Mouse (Mus musculus) liver, adult 2 months (tissue): ENCODE measurements around the gene Tmbim1. TPM values are rescaled to one million over a fixed set of nuclear protein-coding genes. Genes with fewer than 3 reads are reported as not detected.
A peak's percentile ranks its signal among the peaks of the same experiment; 100 is the strongest.

Experiments used
- DNase-seq: peaks from one replicate; pipeline ENCODE4 v3.0.0-alpha.2; 2011; ENCODE audit warnings: low read depth, low spot score; ENCODE audit errors: extremely low read depth
- H3K27ac ChIP-seq: fragments of 200-500 bp; replicated peaks from 2 replicates; pipeline ENCODE4 v1.5.1; 2012; ENCODE audit warnings: low read depth, mild to moderate bottlenecking, control low read depth, inconsistent platforms, low read length; ENCODE audit not compliant: insufficient read depth
- H3K27me3 ChIP-seq: fragments of 200-500 bp; 2 replicates; pipeline ENCODE4 v1.6.1; 2012; ENCODE audit warnings: mild to moderate bottlenecking, moderate library complexity, low read length, inconsistent platforms; ENCODE audit not compliant: control insufficient read depth, insufficient read depth
- H3K36me3 ChIP-seq: fragments of 200-500 bp; 2 replicates; pipeline ENCODE4 v1.6.1; 2012; ENCODE audit warnings: low read length, inconsistent platforms; ENCODE audit not compliant: control insufficient read depth, insufficient read depth
- H3K4me1 ChIP-seq: fragments of 200-500 bp; 2 replicates; pipeline ENCODE4 v1.6.1; 2011; ENCODE audit warnings: low read length; ENCODE audit not compliant: control insufficient read depth, insufficient read depth
- H3K4me3 ChIP-seq: fragments of 200-500 bp; 2 replicates; pipeline ENCODE4 v1.5.1; 2011; ENCODE audit warnings: low read depth, mild to moderate bottlenecking, control low read depth, low read length, moderate library complexity; ENCODE audit not compliant: insufficient read depth
- H3K79me2 ChIP-seq: fragments of 200-500 bp; 2 replicates; pipeline ENCODE4 v1.6.1; 2012; ENCODE audit warnings: inconsistent platforms, mild to moderate bottlenecking, low read length, moderate library complexity; ENCODE audit not compliant: control insufficient read depth, insufficient read depth
- H3K9ac ChIP-seq: fragments of 200-500 bp; 2 replicates; pipeline ENCODE4 v1.6.1; 2012; ENCODE audit warnings: low read depth, mild to moderate bottlenecking, control low read depth, inconsistent platforms, low read length
- CTCF ChIP-seq: fragments of 200-500 bp; IDR thresholded peaks from 2 replicates; pipeline ENCODE4 v1.5.1; 2011; ENCODE audit warnings: low read depth, low read length, control low read depth
- POLR2A ChIP-seq: fragments of 200-500 bp; IDR thresholded peaks from 2 replicates; pipeline ENCODE4 v1.6.1; 2011; ENCODE audit warnings: low read length, control low read depth; ENCODE audit not compliant: insufficient read depth; ENCODE audit errors: extremely low read depth
- WGBS: fragments of 180-500 bp; shearing (Covaris S2); methylation state at CpG from one replicate; pipeline ENCODE4 v1.1.7; 2018; 5-methylcytosine and 5-hydroxymethylcytosine counted together
- polyA plus RNA-seq: library from polyadenylated mRNA; depleted of rRNA; stranded (reverse); fragments of >200 nt; gene quantifications from 2 replicates; pipeline ENCODE4 v1.2.3, GENCODE M21; 2012; rRNA removed
- total RNA-seq: library from RNA; depleted of rRNA; stranded (reverse); fragments of >200 nt; gene quantifications from 2 replicates; pipeline ENCODE4 v1.2.3, GENCODE M21; 2014; rRNA removed

Gene Tmbim1
- total RNA-seq (26.1 and 31.5 TPM in 2 replicates), polyA plus RNA-seq (89.8 and 101 TPM in 2 replicates)

- DNase-seq: no peak
- Histone ChIP-seq H3K27ac (peak within 1 kb of the TSS; percentile 98), H3K4me1 (peaks cover 24% of the 10 kb centered on the region), H3K9ac (peak within 1 kb of the TSS; percentile 95; the same call in 1 of the 2 replicates), H3K27me3 (no peaks in the 10 kb centered on the region), H3K4me3 (peak within 1 kb of the TSS; percentile 97; the same call in 1 of the 2 replicates), H3K36me3 (no peaks in the 10 kb centered on the region), H3K79me2 (peaks cover 32% of the 10 kb centered on the region; the same call in 1 of the 2 replicates)
- WGBS: 100% methylated on average over 2 of the region's 2 CpGs
- TF ChIP-seq POLR2A (no peak), CTCF (no peak)
Measured at GRCm38 (mm10) chr1:74305522-74305921, at the start of gene Tmbim1. Tmbim1 (minus strand) TSS chr1:74305622.

- Histone ChIP-seq H3K79me2 (no peaks in the 10 kb centered on the region), H3K4me1 (peaks cover 1% of the 10 kb centered on the region; the same call in 1 of the 2 replicates), H3K4me3 (no peak overlapping the region), H3K36me3 (peaks cover 2% of the 10 kb centered on the region; the same call in 1 of the 2 replicates), H3K27me3 (no peaks in the 10 kb centered on the region), H3K27ac (no peak overlapping the region), H3K9ac (no peak overlapping the region)
- no peak for TF ChIP-seq POLR2A
- no peak for TF ChIP-seq CTCF
- WGBS: 88% methylated on average over 9 of the region's 9 CpGs
- DNase-seq: no peak
Measured at GRCm38 (mm10) chr1:74353453-74354229, 48.2 kb upstream of the Tmbim1 start.

- no peak for DNase-seq
- H3K9ac ChIP-seq: no peak overlapping the region
- H3K27me3 ChIP-seq: no peaks in the 10 kb centered on the region
- no peak overlapping the region for H3K4me3 ChIP-seq
- H3K4me1 ChIP-seq: peaks cover 1% of the 10 kb centered on the region; the same call in 1 of the 2 replicates
- H3K27ac ChIP-seq: peak overlapping the region; percentile 25; the same call in 1 of the 2 replicates
- no peak for TF ChIP-seq CTCF
- H3K79me2 ChIP-seq: no peaks in the 10 kb centered on the region
- H3K36me3 ChIP-seq: peaks cover 2% of the 10 kb centered on the region; the same call in 1 of the 2 replicates
- WGBS: 80% methylated on average over 5 of the region's 5 CpGs
Measured at GRCm38 (mm10) chr1:74352532-74353096, 47.2 kb upstream of the Tmbim1 start.

GRCm38 (mm10) chr1:74351185-74351769 is 45.9 kb upstream of the Tmbim1 start:
- Histone ChIP-seq H3K36me3 (peaks cover 2% of the 10 kb centered on the region; the same call in 1 of the 2 replicates), H3K27me3 (no peaks in the 10 kb centered on the region), H3K79me2 (no peaks in the 10 kb centered on the region), H3K9ac (no peak overlapping the region), H3K4me3 (no peak overlapping the region), H3K4me1 (peaks cover 1% of the 10 kb centered on the region; the same call in 1 of the 2 replicates), H3K27ac (no peak overlapping the region)
- no peak for DNase-seq
- TF ChIP-seq CTCF (no peak), POLR2A (no peak)
- WGBS: 94% methylated on average over 13 of the region's 13 CpGs

- 93% methylated on average over 11 of the region's 11 CpGs for WGBS
- H3K79me2 ChIP-seq: peaks cover 11% of the 10 kb centered on the region; the same call in 1 of the 2 replicates
- H3K4me3 ChIP-seq: no peak overlapping the region
- DNase-seq: no peak
- no peak overlapping the region for H3K9ac ChIP-seq
- H3K4me1 ChIP-seq: peaks cover 29% of the 10 kb centered on the region
- no peaks in the 10 kb centered on the region for H3K36me3 ChIP-seq
- no peaks in the 10 kb centered on the region for H3K27me3 ChIP-seq
- no peak for TF ChIP-seq POLR2A
- TF ChIP-seq CTCF: no peak
- no peak overlapping the region for H3K27ac ChIP-seq
Measured at GRCm38 (mm10) chr1:74344163-74344916, 38.9 kb upstream of the Tmbim1 start.
